Mouse (Mus musculus) thymus, adult 2 months (tissue): ENCODE data around the gene Fam196b.

Source experiments
- CTCF ChIP-seq: fragments of 200-500 bp; IDR thresholded peaks from 2 replicates; pipeline ENCODE4 v1.5.1; 2012; ENCODE audit warnings: mild to moderate bottlenecking, control low read depth, low read length, moderate library complexity, borderline replicate concordance; ENCODE audit not compliant: control insufficient read depth, poor library complexity, insufficient read depth; ENCODE audit errors: extremely low read depth
- POLR2A ChIP-seq: fragments of 200-500 bp; IDR thresholded peaks from 2 replicates; pipeline ENCODE4 v1.6.1; 2012; ENCODE audit warnings: mild to moderate bottlenecking, low read length, control low read depth, moderate library complexity; ENCODE audit not compliant: control insufficient read depth, poor library complexity, insufficient read depth; ENCODE audit errors: extremely low read depth

DNA sequence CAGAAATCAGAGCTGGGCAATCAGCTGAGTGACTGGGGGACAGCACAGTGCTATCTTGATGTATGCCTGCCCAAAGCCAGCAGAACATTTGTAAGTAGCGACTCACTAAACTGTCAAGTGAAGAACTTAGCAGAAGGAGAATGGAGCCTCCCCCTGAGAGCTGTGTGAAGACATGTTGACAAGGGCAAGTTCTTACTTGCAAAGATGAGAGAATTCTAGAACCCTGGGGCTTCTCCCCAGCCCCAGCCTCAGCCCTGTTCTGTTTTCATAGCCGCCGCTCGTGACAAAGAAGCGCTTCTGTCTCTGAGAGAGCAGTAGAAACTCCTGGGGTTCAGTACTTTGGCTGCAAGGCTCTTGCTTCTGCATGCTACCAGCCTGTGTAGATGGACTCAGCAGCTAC lies 25.1 kb downstream of the Fam196b start:
- TF ChIP-seq CTCF (no peak), POLR2A (no peak)
